Mouse (Mus musculus): ENCODE data around the gene Plbd2. TPM values are rescaled to one million over a fixed set of nuclear protein-coding genes. Genes with fewer than 3 reads are reported as not detected.

The Plbd2 gene
- polyA plus RNA-seq, 1 experiment from 2014 or later, result 42.1 TPM

- ATAC-seq (replicated peaks; ENCODE audit: low FRiP score, low TSS enrichment, low read depth) (no peak), DNase-seq (ENCODE audit: low spot score) (no peak)
- 33% methylated on average over 13 of the region's 13 CpGs for WGBS
- no peaks in the 10 kb centered on the region for H3K36me3 ChIP-seq (ENCODE audit: control insufficient read depth, insufficient read depth, low read length)
- H3K4me2 ChIP-seq (ENCODE audit: low read length), result no peak overlapping the region
- H3K9ac ChIP-seq (ENCODE audit: low read length), result no peak overlapping the region
- H3K9me3 ChIP-seq (ENCODE audit: control insufficient read depth, low read length), result no peaks in the 10 kb centered on the region
- H3K27ac ChIP-seq (ENCODE audit: low read depth), result no peak overlapping the region
- no peak overlapping the region for H3K4me3 ChIP-seq (ENCODE audit: low read depth, low read length)
- H3K27me3 ChIP-seq (replicated peaks; ENCODE audit: control insufficient read depth, insufficient read depth, low read length), result peaks cover 24% of the 10 kb centered on the region; the same call in 1 of the 2 replicates
- no peaks in the 10 kb centered on the region for H3K4me1 ChIP-seq (replicated peaks; ENCODE audit: control insufficient read depth, insufficient read depth, low read length)
Observed at GRCm38 (mm10) chr5:120447305-120447704, 56.1 kb downstream of the Plbd2 start.

GRCm38 (mm10) chr5:120440733-120441132 lies 62.7 kb downstream of the Plbd2 start:
- Histone ChIP-seq H3K4me2 (ENCODE audit: low read length) (peak overlapping the region; percentile 37), H3K9ac (ENCODE audit: low read length) (no peak overlapping the region), H3K9me3 (ENCODE audit: control insufficient read depth, low read length) (no peaks in the 10 kb centered on the region), H3K27me3 (replicated peaks; ENCODE audit: control insufficient read depth, insufficient read depth, low read length) (peaks cover 68% of the 10 kb centered on the region), H3K27ac (ENCODE audit: low read depth) (no peak overlapping the region), H3K36me3 (ENCODE audit: control insufficient read depth, insufficient read depth, low read length) (no peaks in the 10 kb centered on the region), H3K4me1 (replicated peaks; ENCODE audit: control insufficient read depth, insufficient read depth, low read length) (peaks cover 3% of the 10 kb centered on the region; the same call in 1 of the 2 replicates), H3K4me3 (ENCODE audit: low read depth, low read length) (peak overlapping the region; percentile 20; the same call in 1 of the 2 replicates)
- ATAC-seq (replicated peaks; ENCODE audit: low FRiP score, low TSS enrichment, low read depth), result peak; percentile 55
- DNase-seq (ENCODE audit: low spot score), result peak; percentile 99
- WGBS, result 5% methylated on average over 14 of the region's 14 CpGs

- Histone ChIP-seq H3K9ac (ENCODE audit: low read length) (no peak overlapping the region), H3K36me3 (ENCODE audit: control insufficient read depth, insufficient read depth, low read length) (no peaks in the 10 kb centered on the region), H3K27me3 (replicated peaks; ENCODE audit: control insufficient read depth, insufficient read depth, low read length) (peaks cover 72% of the 10 kb centered on the region), H3K4me3 (ENCODE audit: low read depth, low read length) (peak overlapping the region; percentile 20; the same call in 1 of the 2 replicates), H3K9me3 (ENCODE audit: control insufficient read depth, low read length) (no peaks in the 10 kb centered on the region), H3K4me2 (ENCODE audit: low read length) (peak overlapping the region; percentile 37), H3K4me1 (replicated peaks; ENCODE audit: control insufficient read depth, insufficient read depth, low read length) (peaks cover 3% of the 10 kb centered on the region; the same call in 1 of the 2 replicates), H3K27ac (ENCODE audit: low read depth) (no peak overlapping the region)
- no peak for ATAC-seq (replicated peaks; ENCODE audit: low FRiP score, low TSS enrichment, low read depth)
- no peak for DNase-seq (ENCODE audit: low spot score)
- under 1% methylated on average over 55 of the region's 61 CpGs for WGBS
Observed at GRCm38 (mm10) chr5:120439887-120440670, 63.3 kb downstream of the Plbd2 start.

GRCm38 (mm10) chr5:120438991-120439710 lies 64.3 kb downstream of the Plbd2 start:
- Histone ChIP-seq H3K9me3 (ENCODE audit: control insufficient read depth, low read length) (no peaks in the 10 kb centered on the region), H3K27ac (ENCODE audit: low read depth) (no peak overlapping the region), H3K4me1 (replicated peaks; ENCODE audit: control insufficient read depth, insufficient read depth, low read length) (peaks cover 3% of the 10 kb centered on the region; the same call in 1 of the 2 replicates), H3K36me3 (ENCODE audit: control insufficient read depth, insufficient read depth, low read length) (no peaks in the 10 kb centered on the region), H3K4me2 (ENCODE audit: low read length) (no peak overlapping the region), H3K4me3 (ENCODE audit: low read depth, low read length) (no peak overlapping the region), H3K9ac (ENCODE audit: low read length) (no peak overlapping the region), H3K27me3 (replicated peaks; ENCODE audit: control insufficient read depth, insufficient read depth, low read length) (peaks cover 77% of the 10 kb centered on the region)
- ATAC-seq (replicated peaks; ENCODE audit: low FRiP score, low TSS enrichment, low read depth) (no peak), DNase-seq (ENCODE audit: low spot score) (no peak)
- 2% methylated on average over 27 of the region's 27 CpGs for WGBS

- H3K9ac ChIP-seq (ENCODE audit: low read length), result no peak overlapping the region
- H3K4me2 ChIP-seq (ENCODE audit: low read length), result no peak overlapping the region
- 4% methylated on average over 13 of the region's 13 CpGs for WGBS
- H3K27me3 ChIP-seq (replicated peaks; ENCODE audit: control insufficient read depth, insufficient read depth, low read length), result peaks cover 84% of the 10 kb centered on the region
- no peak overlapping the region for H3K27ac ChIP-seq (ENCODE audit: low read depth)
- no peak for ATAC-seq (replicated peaks; ENCODE audit: low FRiP score, low TSS enrichment, low read depth)
- H3K9me3 ChIP-seq (ENCODE audit: control insufficient read depth, low read length), result no peaks in the 10 kb centered on the region
- H3K36me3 ChIP-seq (ENCODE audit: control insufficient read depth, insufficient read depth, low read length), result no peaks in the 10 kb centered on the region
- DNase-seq (ENCODE audit: low spot score), result no peak
- H3K4me1 ChIP-seq (replicated peaks; ENCODE audit: control insufficient read depth, insufficient read depth, low read length), result peaks cover 3% of the 10 kb centered on the region; the same call in 1 of the 2 replicates
- H3K4me3 ChIP-seq (ENCODE audit: low read depth, low read length), result no peak overlapping the region
Observed at GRCm38 (mm10) chr5:120438469-120438868, 65.0 kb downstream of the Plbd2 start.

- H3K9ac ChIP-seq (ENCODE audit: low read length), result no peak overlapping the region
- H3K4me3 ChIP-seq (ENCODE audit: low read depth, low read length), result no peak overlapping the region
- no peak overlapping the region for H3K4me2 ChIP-seq (ENCODE audit: low read length)
- no peak overlapping the region for H3K27ac ChIP-seq (ENCODE audit: low read depth)
- ATAC-seq (replicated peaks; ENCODE audit: low FRiP score, low TSS enrichment, low read depth) (no peak), DNase-seq (ENCODE audit: low spot score) (no peak)
- H3K36me3 ChIP-seq (ENCODE audit: control insufficient read depth, insufficient read depth, low read length), result no peaks in the 10 kb centered on the region
- no peaks in the 10 kb centered on the region for H3K9me3 ChIP-seq (ENCODE audit: control insufficient read depth, low read length)
- peaks cover 3% of the 10 kb centered on the region; the same call in 1 of the 2 replicates for H3K4me1 ChIP-seq (replicated peaks; ENCODE audit: control insufficient read depth, insufficient read depth, low read length)
- under 1% methylated on average over 33 of the region's 33 CpGs for WGBS
- H3K27me3 ChIP-seq (replicated peaks; ENCODE audit: control insufficient read depth, insufficient read depth, low read length), result peaks cover 84% of the 10 kb centered on the region
Observed at GRCm38 (mm10) chr5:120437986-120438385, 65.4 kb downstream of the Plbd2 start.

- H3K4me3 ChIP-seq (ENCODE audit: low read depth, low read length), result no peak overlapping the region
- peaks cover 3% of the 10 kb centered on the region; the same call in 1 of the 2 replicates for H3K4me1 ChIP-seq (replicated peaks; ENCODE audit: control insufficient read depth, insufficient read depth, low read length)
- no peaks in the 10 kb centered on the region for H3K9me3 ChIP-seq (ENCODE audit: control insufficient read depth, low read length)
- ATAC-seq (replicated peaks; ENCODE audit: low FRiP score, low TSS enrichment, low read depth) (no peak), DNase-seq (ENCODE audit: low spot score) (no peak)
- no peak overlapping the region for H3K27ac ChIP-seq (ENCODE audit: low read depth)
- WGBS, result 1% methylated on average over 17 of the region's 17 CpGs
- no peaks in the 10 kb centered on the region for H3K36me3 ChIP-seq (ENCODE audit: control insufficient read depth, insufficient read depth, low read length)
- H3K4me2 ChIP-seq (ENCODE audit: low read length), result no peak overlapping the region
- no peak overlapping the region for H3K9ac ChIP-seq (ENCODE audit: low read length)
- peaks cover 86% of the 10 kb centered on the region for H3K27me3 ChIP-seq (replicated peaks; ENCODE audit: control insufficient read depth, insufficient read depth, low read length)
Observed at GRCm38 (mm10) chr5:120437539-120437938, 65.9 kb downstream of the Plbd2 start.

GRCm38 (mm10) chr5:120436885-120437495 lies 66.4 kb downstream of the Plbd2 start:
- DNase-seq (ENCODE audit: low spot score), result peak; percentile 67

More at GRCm38 (mm10) chr5:120436885-120437495, 66.4 kb downstream of the Plbd2 start:
- Histone ChIP-seq H3K4me1 (replicated peaks; ENCODE audit: control insufficient read depth, insufficient read depth, low read length) (peaks cover 3% of the 10 kb centered on the region; the same call in 1 of the 2 replicates), H3K27me3 (replicated peaks; ENCODE audit: control insufficient read depth, insufficient read depth, low read length) (peaks cover 90% of the 10 kb centered on the region), H3K9ac (ENCODE audit: low read length) (no peak overlapping the region), H3K27ac (ENCODE audit: low read depth) (no peak overlapping the region), H3K4me2 (ENCODE audit: low read length) (no peak overlapping the region), H3K4me3 (ENCODE audit: low read depth, low read length) (no peak overlapping the region), H3K9me3 (ENCODE audit: control insufficient read depth, low read length) (no peaks in the 10 kb centered on the region), H3K36me3 (ENCODE audit: control insufficient read depth, insufficient read depth, low read length) (no peaks in the 10 kb centered on the region)
- ATAC-seq (replicated peaks; ENCODE audit: low FRiP score, low TSS enrichment, low read depth), result no peak
- 1% methylated on average over 18 of the region's 18 CpGs for WGBS

All from intestine, embryonic 14.5 days (tissue).